In genomic region chr14:55883663-55884062, GRCm38 (mm10) we compare ENCODE assay signal across 8 mouse cellular contexts. TPM values are rescaled to one million over a fixed set of nuclear protein-coding genes. Genes with fewer than 3 reads are reported as not detected.
DNase-seq lines count a peak whose midpoint lies in the region; ATAC-seq and TF ChIP-seq lines count a peak whose summit lies in the region.

No protein-coding gene starts in this region.

- no peak overlapping the region for H3K4me3 ChIP-seq in forebrain, embryonic 12.5 days (replicated peaks)
- no peak overlapping the region for H3K4me3 ChIP-seq in forebrain, embryonic 14.5 days (ENCODE audit: low read depth, low read length)
- H3K4me3 ChIP-seq in kidney, postnatal 0 days (replicated peaks; ENCODE audit: low read depth, low read length): no peak overlapping the region
- no peak overlapping the region for H3K4me3 ChIP-seq in hindbrain, embryonic 16.5 days (ENCODE audit: low read length)
- H3K4me3 ChIP-seq in neural tube, embryonic 13.5 days: no peak overlapping the region

- DNase-seq in forebrain, embryonic 14.5 days (ENCODE audit: low spot score): no peak
- DNase-seq in kidney, postnatal 0 days (ENCODE audit: low spot score): no peak
- no peak for DNase-seq in kidney, adult 11 months
- no peak for DNase-seq in thymus, postnatal 0 days (ENCODE audit: low spot score)
- no peak for DNase-seq in gastrocnemius, adult 18-20 months (ENCODE audit: low spot score)

- H3K9ac ChIP-seq in forebrain, embryonic 12.5 days: no peak overlapping the region
- no peak overlapping the region for H3K9ac ChIP-seq in forebrain, embryonic 14.5 days (ENCODE audit: low read length)
- H3K9ac ChIP-seq in kidney, postnatal 0 days (ENCODE audit: low read depth, low read length): no peak overlapping the region
- no peak overlapping the region for H3K9ac ChIP-seq in hindbrain, embryonic 16.5 days (ENCODE audit: low read depth, low read length)
- H3K9ac ChIP-seq in neural tube, embryonic 13.5 days: 0 out of 2 replicates have a peak overlapping the region, but pooled peaks have one; percentile 87

- H3K27me3 ChIP-seq in forebrain, embryonic 12.5 days: no peaks in the 10 kb centered on the region
- no peaks in the 10 kb centered on the region for H3K27me3 ChIP-seq in forebrain, embryonic 14.5 days (replicated peaks; ENCODE audit: control insufficient read depth, insufficient read depth, low read length)
- H3K27me3 ChIP-seq in kidney, postnatal 0 days (ENCODE audit: insufficient read depth, low read length): no peaks in the 10 kb centered on the region
- H3K27me3 ChIP-seq in hindbrain, embryonic 16.5 days (replicated peaks; ENCODE audit: control insufficient read depth, insufficient read depth, low read length): no peaks in the 10 kb centered on the region
- H3K27me3 ChIP-seq in neural tube, embryonic 13.5 days: no peaks in the 10 kb centered on the region

- H3K4me2 ChIP-seq in forebrain, embryonic 12.5 days: no peak overlapping the region
- no peak overlapping the region for H3K4me2 ChIP-seq in forebrain, embryonic 14.5 days (ENCODE audit: low read length)
- H3K4me2 ChIP-seq in kidney, postnatal 0 days (ENCODE audit: low read length): 0 out of 2 replicates have a peak overlapping the region, but pooled peaks have one; percentile 15
- H3K4me2 ChIP-seq in hindbrain, embryonic 16.5 days (ENCODE audit: low read length): no peak overlapping the region
- H3K4me2 ChIP-seq in neural tube, embryonic 13.5 days: no peak overlapping the region

- peaks cover 21% of the 10 kb centered on the region for H3K4me1 ChIP-seq in forebrain, embryonic 12.5 days
- peaks cover 15% of the 10 kb centered on the region for H3K4me1 ChIP-seq in forebrain, embryonic 14.5 days (ENCODE audit: control insufficient read depth, insufficient read depth, low read length)
- H3K4me1 ChIP-seq in kidney, postnatal 0 days (replicated peaks; ENCODE audit: insufficient read depth, low read length): peaks cover 20% of the 10 kb centered on the region
- H3K4me1 ChIP-seq in hindbrain, embryonic 16.5 days (ENCODE audit: control insufficient read depth, insufficient read depth, low read depth, low read length): peaks cover 19% of the 10 kb centered on the region
- peaks cover 25% of the 10 kb centered on the region for H3K4me1 ChIP-seq in neural tube, embryonic 13.5 days (replicated peaks)

- H3K36me3 ChIP-seq in forebrain, embryonic 12.5 days (replicated peaks): peaks cover 25% of the 10 kb centered on the region
- peaks cover 22% of the 10 kb centered on the region for H3K36me3 ChIP-seq in forebrain, embryonic 14.5 days (ENCODE audit: control insufficient read depth, insufficient read depth, low read length)
- peaks cover 16% of the 10 kb centered on the region for H3K36me3 ChIP-seq in kidney, postnatal 0 days (ENCODE audit: insufficient read depth, low read length)
- peaks cover 13% of the 10 kb centered on the region for H3K36me3 ChIP-seq in hindbrain, embryonic 16.5 days (ENCODE audit: control insufficient read depth, insufficient read depth, low read length)
- H3K36me3 ChIP-seq in neural tube, embryonic 13.5 days: peaks cover 17% of the 10 kb centered on the region

- 90% methylated on average over 12 of the region's 12 CpGs for WGBS in forebrain, embryonic 12.5 days
- 86% methylated on average over 12 of the region's 12 CpGs for WGBS in forebrain, embryonic 14.5 days
- 91% methylated on average over 12 of the region's 12 CpGs for WGBS in kidney, postnatal 0 days
- WGBS in hindbrain, embryonic 16.5 days: 86% methylated on average over 10 of the region's 12 CpGs
- WGBS in neural tube, embryonic 13.5 days: 89% methylated on average over 12 of the region's 12 CpGs

- no peak for TF ChIP-seq CTCF in kidney, postnatal 0 days (IDR thresholded peaks at IDR 0.05; ENCODE audit: low read depth)

- no peaks in the 10 kb centered on the region for H3K9me3 ChIP-seq in forebrain, embryonic 12.5 days
- no peaks in the 10 kb centered on the region for H3K9me3 ChIP-seq in forebrain, embryonic 14.5 days (replicated peaks; ENCODE audit: control insufficient read depth, low read length)
- H3K9me3 ChIP-seq in kidney, postnatal 0 days (replicated peaks; ENCODE audit: low read length): no peaks in the 10 kb centered on the region
- no peaks in the 10 kb centered on the region for H3K9me3 ChIP-seq in hindbrain, embryonic 16.5 days (ENCODE audit: control insufficient read depth, low read length)
- H3K9me3 ChIP-seq in neural tube, embryonic 13.5 days: no peaks in the 10 kb centered on the region

- ATAC-seq in forebrain, embryonic 12.5 days (ENCODE audit: low FRiP score): no peak
- no peak for ATAC-seq in forebrain, embryonic 14.5 days
- ATAC-seq in kidney, postnatal 0 days (replicated peaks; ENCODE audit: low FRiP score, low read depth): no peak
- no peak for ATAC-seq in hindbrain, embryonic 16.5 days
- ATAC-seq in neural tube, embryonic 13.5 days (ENCODE audit: low read depth): no peak

- peak overlapping the region; percentile 86 for H3K27ac ChIP-seq in forebrain, embryonic 12.5 days
- H3K27ac ChIP-seq in forebrain, embryonic 14.5 days (ENCODE audit: low read depth, low read length): no peak overlapping the region
- H3K27ac ChIP-seq in kidney, postnatal 0 days: peak overlapping the region; percentile 95
- peak overlapping the region; percentile 84; the same call in 1 of the 2 replicates for H3K27ac ChIP-seq in hindbrain, embryonic 16.5 days (ENCODE audit: low read depth, low read length)
- peak overlapping the region; percentile 82 for H3K27ac ChIP-seq in neural tube, embryonic 13.5 days (replicated peaks)

RNA-seq across cellular contexts. Expression of gene Cbln3, which starts 0.5 kb away (rescaled TPM):
- 0.04 and 0.27 TPM in 2 replicates for polyA plus RNA-seq in forebrain, embryonic 12.5 days (2016; fragmentation: Nextera tagmentation; extraction: Ambion mirVana)
- 0.20 and 0.27 TPM in 2 replicates for polyA plus RNA-seq in forebrain, embryonic 14.5 days (2014; fragmentation: Nextera tagmentation; extraction: Ambion mirVana)
- 0.20 and 0.28 TPM in 2 replicates for polyA plus RNA-seq in kidney, postnatal 0 days (2015; fragmentation: Nextera tagmentation; extraction: Ambion mirVana)
- polyA plus RNA-seq in hindbrain, embryonic 16.5 days (2015; fragmentation: Nextera tagmentation; extraction: Ambion mirVana): 0.35 and 0.56 TPM in 2 replicates
- 0.19 and 0.25 TPM in 2 replicates for polyA plus RNA-seq in neural tube, embryonic 13.5 days (2015; fragmentation: Nextera tagmentation; extraction: Ambion mirVana)
- 0.05 and 0.12 TPM in 2 replicates for polyA plus RNA-seq in thymus, postnatal 0 days (2015; fragmentation: Nextera tagmentation; extraction: Ambion mirVana)
- not detected for total RNA-seq in gastrocnemius, adult 18-20 months (2021)

RNA-seq across cellular contexts. Expression of gene Khnyn, which starts 1.1 kb away (rescaled TPM):
- polyA plus RNA-seq in forebrain, embryonic 12.5 days (2016; fragmentation: Nextera tagmentation; extraction: Ambion mirVana): 18.9 and 21.2 TPM in 2 replicates
- 4.6 and 5.4 TPM in 2 replicates for polyA plus RNA-seq in forebrain, embryonic 14.5 days (2014; fragmentation: Nextera tagmentation; extraction: Ambion mirVana)
- polyA plus RNA-seq in kidney, postnatal 0 days (2015; fragmentation: Nextera tagmentation; extraction: Ambion mirVana): 8.1 and 9.8 TPM in 2 replicates
- 9.1 and 11.4 TPM in 2 replicates for polyA plus RNA-seq in hindbrain, embryonic 16.5 days (2015; fragmentation: Nextera tagmentation; extraction: Ambion mirVana)
- polyA plus RNA-seq in neural tube, embryonic 13.5 days (2015; fragmentation: Nextera tagmentation; extraction: Ambion mirVana): 10.5 and 11.1 TPM in 2 replicates
- polyA plus RNA-seq in thymus, postnatal 0 days (2015; fragmentation: Nextera tagmentation; extraction: Ambion mirVana): 8.5 and 9.8 TPM in 2 replicates
- total RNA-seq in gastrocnemius, adult 18-20 months (2021): 1 to 10 TPM; 5.4 to 5.5 TPM

RNA-seq across cellular contexts. Expression of gene Sdr39u1, which starts 16.4 kb away (rescaled TPM):
- 42.6 and 51.0 TPM in 2 replicates for polyA plus RNA-seq in forebrain, embryonic 12.5 days (2016; fragmentation: Nextera tagmentation; extraction: Ambion mirVana)
- 99.0 and 110 TPM in 2 replicates for polyA plus RNA-seq in forebrain, embryonic 14.5 days (2014; fragmentation: Nextera tagmentation; extraction: Ambion mirVana)
- 85.3 and 86.0 TPM in 2 replicates for polyA plus RNA-seq in kidney, postnatal 0 days (2015; fragmentation: Nextera tagmentation; extraction: Ambion mirVana)
- 163 and 175 TPM in 2 replicates for polyA plus RNA-seq in hindbrain, embryonic 16.5 days (2015; fragmentation: Nextera tagmentation; extraction: Ambion mirVana)
- polyA plus RNA-seq in neural tube, embryonic 13.5 days (2015; fragmentation: Nextera tagmentation; extraction: Ambion mirVana): 105 and 109 TPM in 2 replicates
- polyA plus RNA-seq in thymus, postnatal 0 days (2015; fragmentation: Nextera tagmentation; extraction: Ambion mirVana): 72.5 and 74.8 TPM in 2 replicates
- total RNA-seq in gastrocnemius, adult 18-20 months (2021): 100 to 1,000 TPM; 125 to 126 TPM

RNA-seq across cellular contexts. Expression of gene Nynrin, which starts 29.9 kb away (rescaled TPM):
- 23.9 and 26.9 TPM in 2 replicates for polyA plus RNA-seq in forebrain, embryonic 12.5 days (2016; fragmentation: Nextera tagmentation; extraction: Ambion mirVana)
- polyA plus RNA-seq in forebrain, embryonic 14.5 days (2014; fragmentation: Nextera tagmentation; extraction: Ambion mirVana): 6.2 and 7.4 TPM in 2 replicates
- polyA plus RNA-seq in kidney, postnatal 0 days (2015; fragmentation: Nextera tagmentation; extraction: Ambion mirVana): 8.4 and 8.9 TPM in 2 replicates
- polyA plus RNA-seq in hindbrain, embryonic 16.5 days (2015; fragmentation: Nextera tagmentation; extraction: Ambion mirVana): 8.4 and 13.7 TPM in 2 replicates
- polyA plus RNA-seq in neural tube, embryonic 13.5 days (2015; fragmentation: Nextera tagmentation; extraction: Ambion mirVana): 11.8 and 12.7 TPM in 2 replicates
- 1.7 and 2.4 TPM in 2 replicates for polyA plus RNA-seq in thymus, postnatal 0 days (2015; fragmentation: Nextera tagmentation; extraction: Ambion mirVana)
- 1 to 10 TPM; 1.2 to 1.8 TPM for total RNA-seq in gastrocnemius, adult 18-20 months (2021)
